Mouse (Mus musculus) lung, postnatal 0 days (tissue): Measurements from ENCODE around the gene Wdfy1.

Experiments
- CTCF ChIP-seq: IDR thresholded peaks from 2 replicates; pipeline ENCODE4 v1.5.1; 2016; ENCODE audit warnings: antibody characterized with exemption, mild to moderate bottlenecking
- EP300 ChIP-seq: IDR thresholded peaks from 2 replicates; pipeline ENCODE4 v1.6.1; 2016; ENCODE audit warnings: antibody characterized with exemption, mild to moderate bottlenecking, control low read depth

GRCm38 (mm10) chr1:79757597-79757996, 18.3 kb downstream of the Wdfy1 start:
- TF ChIP-seq CTCF (no peak), EP300 (no peak)
